Mouse (Mus musculus): Measurements from ENCODE around the gene Acap2. TPM values are rescaled to one million over a fixed set of nuclear protein-coding genes. Genes with fewer than 3 reads are reported as not detected.

Acap2 gene
- polyA plus RNA-seq, 1 experiment from 2014 or later, result 8.9 TPM

GRCm38 (mm10) chr16:31045211-31045610 is 155.8 kb downstream of the Acap2 start:
- H3K27me3 ChIP-seq (ENCODE audit: control insufficient read depth, insufficient read depth, low read depth, low read length), result no peaks in the 10 kb centered on the region
- peaks cover under 1% of the 10 kb centered on the region for H3K4me1 ChIP-seq (ENCODE audit: control insufficient read depth, insufficient read depth, low read length)
- H3K4me2 ChIP-seq (ENCODE audit: low read length), result no peak overlapping the region
- H3K9ac ChIP-seq (ENCODE audit: low read depth, low read length), result no peak overlapping the region
- H3K4me3 ChIP-seq (ENCODE audit: low read depth, low read length), result no peak overlapping the region
- no peak overlapping the region for H3K27ac ChIP-seq (ENCODE audit: low read length)
- no peaks in the 10 kb centered on the region for H3K9me3 ChIP-seq (replicated peaks; ENCODE audit: control insufficient read depth, low read length, poor library complexity, severe bottlenecking)
- no peak for ATAC-seq
- WGBS, result 47% methylated on average over 5 of the region's 5 CpGs
- H3K36me3 ChIP-seq (ENCODE audit: control insufficient read depth, insufficient read depth, low read length), result no peaks in the 10 kb centered on the region

GRCm38 (mm10) chr16:31043136-31043535 is 157.9 kb downstream of the Acap2 start:
- peaks cover 4% of the 10 kb centered on the region for H3K4me1 ChIP-seq (ENCODE audit: control insufficient read depth, insufficient read depth, low read length)
- no peak overlapping the region for H3K27ac ChIP-seq (ENCODE audit: low read length)
- no peak overlapping the region for H3K9ac ChIP-seq (ENCODE audit: low read depth, low read length)
- H3K36me3 ChIP-seq (ENCODE audit: control insufficient read depth, insufficient read depth, low read length), result no peaks in the 10 kb centered on the region
- H3K9me3 ChIP-seq (replicated peaks; ENCODE audit: control insufficient read depth, low read length, poor library complexity, severe bottlenecking), result no peaks in the 10 kb centered on the region
- no peak overlapping the region for H3K4me2 ChIP-seq (ENCODE audit: low read length)
- no peak for ATAC-seq
- H3K27me3 ChIP-seq (ENCODE audit: control insufficient read depth, insufficient read depth, low read depth, low read length), result no peaks in the 10 kb centered on the region
- 91% methylated on average over 5 of the region's 5 CpGs for WGBS
- H3K4me3 ChIP-seq (ENCODE audit: low read depth, low read length), result no peak overlapping the region

Other genes starting within 250 kb of the Acap2 start
- 12.4 and 13.7 TPM in 2 replicates for gene Xxylt1, start 119.8 kb downstream of the Acap2 start, polyA plus RNA-seq (2015; fragmentation: Nextera tagmentation; extraction: Ambion mirVana)
- 90.3 and 92.0 TPM in 2 replicates for gene Ppp1r2, start 74.0 kb upstream of the Acap2 start, polyA plus RNA-seq (2015; fragmentation: Nextera tagmentation; extraction: Ambion mirVana)
- 83.5 and 89.1 TPM in 2 replicates for gene Apod, start 113.6 kb upstream of the Acap2 start, polyA plus RNA-seq (2015; fragmentation: Nextera tagmentation; extraction: Ambion mirVana)
- 113 and 124 TPM in 2 replicates for gene Bdh1, start 221.0 kb upstream of the Acap2 start, polyA plus RNA-seq (2015; fragmentation: Nextera tagmentation; extraction: Ambion mirVana)

All from midbrain, embryonic 16.5 days (tissue).